Mouse (Mus musculus) cerebellum, postnatal 25 days (tissue): ENCODE measurements around the gene Jmy.

ENCODE experiments used
- DNase-seq, 2 experiments: peaks; one replicate each; pipeline ENCODE4 v3.0.0; 2021; ENCODE audit warnings: mixed read lengths in 2 of 2

Jmy gene

GRCm38 (mm10) chr13:93458616-93459015, 41.0 kb downstream of the Jmy start:
- DNase-seq: no peak

GRCm38 (mm10) chr13:93453275-93453674, 46.3 kb downstream of the Jmy start:
- DNase-seq: peak; percentile 68 to 82

GRCm38 (mm10) chr13:93440167-93440566, 59.4 kb downstream of the Jmy start:
- DNase-seq: no peak

GRCm38 (mm10) chr13:93429205-93429604, 70.4 kb downstream of the Jmy start:
- DNase-seq: no peak

GRCm38 (mm10) chr13:93427920-93428876, 71.4 kb downstream of the Jmy start:
- DNase-seq: no peak

- DNase-seq: no peak
Observed at GRCm38 (mm10) chr13:93423224-93423623, 76.4 kb downstream of the Jmy start.

GRCm38 (mm10) chr13:93419779-93420178, 79.8 kb downstream of the Jmy start:
- no peak for DNase-seq

GRCm38 (mm10) chr13:93418292-93418691, 81.3 kb downstream of the Jmy start:
- no peak for DNase-seq

- no peak for DNase-seq
Observed at GRCm38 (mm10) chr13:93415055-93415454, 84.6 kb downstream of the Jmy start.

- no peak for DNase-seq
Observed at GRCm38 (mm10) chr13:93410343-93410742, 89.3 kb downstream of the Jmy start.

- DNase-seq: no peak
Observed at GRCm38 (mm10) chr13:93406855-93407254, 92.8 kb downstream of the Jmy start.

GRCm38 (mm10) chr13:93401947-93402346, 97.7 kb downstream of the Jmy start:
- peak in 1 of 2 experiments; percentile 38 for DNase-seq

- DNase-seq: peak; percentile 67 to 74
Observed at GRCm38 (mm10) chr13:93399710-93400216, 99.8 kb downstream of the Jmy start.

- DNase-seq: no peak
Observed at GRCm38 (mm10) chr13:93389242-93389625, 110.4 kb downstream of the Jmy start.

- no peak for DNase-seq
Observed at GRCm38 (mm10) chr13:93388594-93389241, 110.9 kb downstream of the Jmy start.

GRCm38 (mm10) chr13:93387440-93387839, 112.2 kb downstream of the Jmy start:
- peak; percentile 64 to 76 for DNase-seq

- DNase-seq: no peak
Observed at GRCm38 (mm10) chr13:93385147-93385546, 114.5 kb downstream of the Jmy start.

GRCm38 (mm10) chr13:93384481-93384880, 115.1 kb downstream of the Jmy start:
- DNase-seq: no peak

GRCm38 (mm10) chr13:93383620-93384019, 116.0 kb downstream of the Jmy start:
- DNase-seq: no peak

GRCm38 (mm10) chr13:93383092-93383491, 116.5 kb downstream of the Jmy start:
- DNase-seq: no peak

- no peak for DNase-seq
Observed at GRCm38 (mm10) chr13:93381301-93381700, 118.3 kb downstream of the Jmy start.

- no peak for DNase-seq
Observed at GRCm38 (mm10) chr13:93380399-93381063, 119.1 kb downstream of the Jmy start.
